Mouse (Mus musculus) urinary bladder, postnatal 10 days (tissue): ENCODE measurements around the gene Tspan9.

Experiments used
- DNase-seq: peaks from one replicate; pipeline ENCODE4 v3.0.0; 2022; ENCODE audit warnings: low spot score

Gene Tspan9

GRCm38 (mm10) chr6:128076104-128077020 lies 67.0 kb downstream of the Tspan9 start:
- no peak for DNase-seq

DNA sequence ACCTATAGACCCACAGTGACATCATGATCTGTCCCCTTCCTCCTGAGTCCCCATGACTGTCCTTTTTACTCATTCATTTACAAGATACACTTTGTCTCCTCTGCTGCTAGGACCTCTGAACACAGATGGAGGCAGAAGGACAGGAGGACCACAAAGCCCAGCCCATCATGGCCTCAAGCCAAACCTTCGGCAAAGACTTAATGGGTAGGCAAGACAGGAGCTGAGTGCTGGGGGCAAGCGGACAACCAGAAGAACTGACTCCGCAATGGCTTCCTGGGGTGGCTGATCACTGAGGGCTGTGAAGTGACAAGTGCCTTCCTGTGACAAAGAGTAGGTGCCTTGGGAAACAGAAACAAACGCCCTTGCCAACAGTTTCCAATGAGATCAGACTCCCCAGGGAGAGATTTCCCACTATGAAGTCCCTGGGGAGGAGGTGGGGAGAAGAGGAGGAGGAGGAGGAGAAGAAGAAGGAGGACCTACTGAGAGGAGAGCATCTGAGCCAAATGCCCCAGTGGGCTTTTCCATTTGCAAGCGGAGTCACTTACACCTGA lies 67.9 kb downstream of the Tspan9 start:
- no peak for DNase-seq

DNA sequence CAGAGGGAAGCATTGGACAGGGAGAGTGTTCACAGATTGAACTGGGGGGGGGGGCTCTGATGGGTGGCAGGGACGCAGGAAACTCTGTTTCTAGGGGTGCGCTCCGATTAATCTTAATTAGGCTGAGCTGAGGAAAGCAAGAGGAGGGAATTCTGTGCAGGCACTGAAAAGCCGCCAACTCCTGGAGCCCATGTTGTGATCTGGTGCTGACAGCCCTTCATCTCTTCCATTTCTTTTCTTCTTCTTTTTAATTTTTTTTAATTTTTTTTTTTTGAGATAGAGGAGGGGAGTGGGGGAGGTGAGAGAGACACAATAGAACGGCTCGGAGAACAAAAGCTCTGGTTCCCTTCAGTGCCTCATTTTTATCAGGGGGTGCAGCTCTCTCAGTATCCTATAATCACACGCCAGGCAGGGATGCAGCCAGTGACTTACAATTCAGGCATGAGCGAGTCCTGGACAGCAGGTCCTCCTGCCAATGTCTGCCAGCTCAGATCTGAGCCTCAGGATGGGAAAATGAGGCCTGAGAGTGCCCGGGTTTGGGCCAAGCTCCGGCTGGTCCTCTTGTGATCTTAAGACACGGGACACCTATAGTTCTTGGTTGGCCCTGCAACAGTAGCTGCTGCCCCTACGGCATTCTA lies 72.4 kb downstream of the Tspan9 start:
- no peak for DNase-seq

DNA sequence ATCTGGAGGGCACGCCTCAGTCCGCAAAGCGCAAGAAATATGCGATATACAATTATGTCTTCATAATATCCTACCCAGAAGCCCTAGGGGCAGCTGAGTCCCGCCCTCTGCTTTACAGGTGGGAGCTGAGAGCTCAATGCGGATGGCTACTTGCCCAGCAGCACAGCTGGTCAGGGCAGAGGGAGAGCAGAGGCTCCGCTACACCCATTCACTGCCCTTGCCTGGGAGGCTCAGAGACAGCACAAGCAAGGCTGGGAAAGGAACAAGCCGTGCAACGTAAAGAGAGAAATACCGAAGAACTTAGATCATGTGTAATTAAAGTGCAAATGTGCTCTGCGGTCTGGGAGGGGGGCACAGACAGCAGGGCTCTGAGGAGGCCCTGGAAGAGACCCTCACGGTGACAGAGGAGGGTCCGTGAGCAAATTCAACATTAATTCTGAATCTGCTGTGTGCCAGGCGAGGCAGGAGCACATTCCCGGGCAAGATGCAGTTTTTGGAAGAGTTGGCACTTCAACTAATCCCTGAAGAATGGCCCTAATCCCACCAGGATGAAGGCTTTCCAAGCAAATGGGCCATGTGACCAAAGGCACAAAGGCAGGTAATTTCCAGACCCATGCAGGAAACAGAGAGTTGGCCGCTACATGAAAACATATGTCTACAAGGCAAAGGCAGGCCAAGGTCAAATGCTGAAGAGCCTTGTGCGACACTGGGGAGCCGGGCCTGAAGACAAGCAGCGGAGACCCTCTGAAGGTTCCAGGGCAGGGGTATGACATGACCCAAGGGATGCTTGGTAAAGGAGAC lies 73.1 kb downstream of the Tspan9 start:
- no peak for DNase-seq

- DNase-seq, result no peak
Measured at GRCm38 (mm10) chr6:128068144-128068543, 75.2 kb downstream of the Tspan9 start.

DNA sequence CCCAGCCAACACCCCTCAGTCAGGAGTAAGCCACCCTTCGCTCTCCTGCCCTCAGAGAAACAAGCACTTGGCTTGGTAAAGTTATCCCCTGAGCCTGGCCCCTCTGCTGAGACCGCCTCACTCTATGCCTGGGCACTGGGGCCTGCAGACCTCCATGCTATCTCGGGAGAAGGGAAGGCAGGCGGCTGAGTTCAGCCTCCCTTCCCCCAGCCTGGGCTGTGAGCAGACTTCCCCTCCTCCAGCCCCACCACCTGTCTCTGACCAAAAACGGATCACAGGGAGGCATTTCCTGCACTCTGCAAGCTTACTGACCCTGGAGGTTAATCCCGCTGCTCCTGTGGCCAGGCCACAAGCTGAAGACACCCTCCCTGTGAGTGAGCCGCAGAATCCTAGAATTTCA lies 77.4 kb downstream of the Tspan9 start:
- DNase-seq, result no peak

GRCm38 (mm10) chr6:128063501-128063900 lies 79.9 kb downstream of the Tspan9 start:
- DNase-seq, result no peak

- DNase-seq, result no peak
Measured at GRCm38 (mm10) chr6:128062784-128063183, 80.6 kb downstream of the Tspan9 start.

GRCm38 (mm10) chr6:128062216-128062615 lies 81.2 kb downstream of the Tspan9 start:
- no peak for DNase-seq

GRCm38 (mm10) chr6:128061342-128061741 lies 82.1 kb downstream of the Tspan9 start:
- no peak for DNase-seq

GRCm38 (mm10) chr6:128058570-128058969 lies 84.8 kb downstream of the Tspan9 start:
- no peak for DNase-seq

DNA sequence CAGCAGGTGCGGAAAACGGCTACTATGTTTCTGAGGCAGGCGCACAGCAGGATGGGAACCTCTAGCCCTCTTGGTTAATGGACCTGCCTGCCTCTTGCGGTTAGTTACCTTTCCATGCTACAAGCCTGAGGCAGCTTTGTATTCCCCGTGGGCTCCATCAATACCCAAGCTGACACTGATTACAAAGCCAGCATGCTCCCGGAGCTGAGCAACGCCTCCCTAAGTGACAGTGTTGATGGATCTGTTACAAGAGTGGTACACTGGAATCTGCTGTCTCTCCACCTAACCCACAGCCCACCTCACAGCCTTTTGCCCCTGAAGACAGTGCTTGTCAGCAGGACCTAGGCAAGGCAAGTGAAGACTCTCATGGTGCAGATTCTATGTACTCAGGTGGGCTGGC lies 85.2 kb downstream of the Tspan9 start:
- no peak for DNase-seq

GRCm38 (mm10) chr6:128053000-128053732 lies 90.2 kb downstream of the Tspan9 start:
- no peak for DNase-seq

GRCm38 (mm10) chr6:128047671-128048070 lies 95.7 kb downstream of the Tspan9 start:
- DNase-seq, result no peak

DNA sequence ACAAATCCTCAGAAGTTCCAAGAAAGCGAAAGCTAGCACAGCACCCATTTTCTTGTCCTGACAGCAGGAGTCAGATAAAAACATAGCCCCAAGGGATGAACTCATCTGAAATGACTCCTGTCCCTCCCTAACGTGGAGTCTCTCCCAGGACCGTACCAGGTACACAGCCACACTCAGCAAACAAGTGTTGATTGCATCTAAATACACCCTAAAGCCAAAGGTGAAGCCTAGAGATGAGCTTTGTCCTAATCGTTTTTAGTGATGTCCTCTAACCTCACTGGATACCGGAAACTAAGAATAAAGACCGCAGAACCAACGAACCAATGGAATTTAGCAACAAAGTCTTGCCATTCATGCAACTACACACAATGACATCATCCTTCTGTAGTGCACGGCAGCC lies 96.2 kb downstream of the Tspan9 start:
- no peak for DNase-seq

DNA sequence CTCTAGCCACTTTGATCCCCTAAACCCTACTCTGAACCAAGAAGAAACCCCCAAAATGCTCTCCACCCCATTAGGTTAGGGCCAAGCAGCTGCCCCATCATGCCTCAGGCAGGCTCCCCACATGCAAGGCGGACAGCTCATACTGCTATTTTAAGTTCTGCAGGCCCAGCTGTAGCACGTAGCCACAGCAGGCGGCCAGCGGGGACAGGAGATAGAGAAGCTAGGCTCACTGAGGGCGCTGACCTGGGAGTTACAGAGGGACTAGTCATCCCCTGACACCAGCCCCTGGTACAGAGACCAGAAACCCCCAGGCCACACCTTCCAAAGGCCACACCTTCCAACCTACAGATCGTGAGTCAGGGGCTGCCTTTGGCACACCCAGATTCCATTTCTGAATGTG lies 96.6 kb downstream of the Tspan9 start:
- no peak for DNase-seq

DNA sequence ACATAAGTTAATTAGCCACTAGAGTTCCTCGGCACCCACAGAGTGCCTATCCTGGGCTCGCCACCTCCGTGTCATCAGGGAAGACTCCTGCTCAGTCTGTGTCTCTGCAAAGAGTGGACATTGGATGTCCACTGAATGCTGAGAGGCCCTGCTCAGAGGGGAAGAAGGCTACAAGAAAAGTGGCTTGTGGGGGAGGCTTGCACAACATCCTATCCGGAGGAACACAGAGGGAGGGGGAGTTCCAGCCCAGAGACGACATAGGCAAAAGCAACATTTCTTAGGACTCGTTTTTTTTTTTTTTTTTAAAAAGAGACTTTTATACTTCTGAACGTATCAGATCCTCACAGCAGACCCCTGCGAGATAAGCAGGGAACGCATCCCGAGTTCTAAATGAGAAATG lies 98.7 kb downstream of the Tspan9 start:
- DNase-seq, result no peak

DNA sequence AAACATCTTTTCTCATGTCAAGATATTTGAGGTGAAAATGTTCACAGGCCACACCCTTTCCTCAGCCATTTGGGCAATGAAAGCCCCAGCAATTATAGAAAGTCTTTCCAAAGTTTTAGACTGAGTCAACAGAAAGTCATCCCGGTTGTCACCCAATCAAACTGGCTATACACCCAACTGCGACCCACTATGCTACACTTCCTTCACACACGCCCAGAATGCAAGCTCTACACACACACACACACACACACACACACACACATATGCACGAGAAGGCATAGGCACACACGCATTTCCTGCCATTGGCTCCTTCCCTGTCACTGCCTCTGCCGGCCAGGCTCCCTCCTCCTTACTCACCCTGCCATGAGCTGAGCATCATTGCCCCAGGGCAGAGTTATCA lies 99.9 kb downstream of the Tspan9 start:
- no peak for DNase-seq

DNA sequence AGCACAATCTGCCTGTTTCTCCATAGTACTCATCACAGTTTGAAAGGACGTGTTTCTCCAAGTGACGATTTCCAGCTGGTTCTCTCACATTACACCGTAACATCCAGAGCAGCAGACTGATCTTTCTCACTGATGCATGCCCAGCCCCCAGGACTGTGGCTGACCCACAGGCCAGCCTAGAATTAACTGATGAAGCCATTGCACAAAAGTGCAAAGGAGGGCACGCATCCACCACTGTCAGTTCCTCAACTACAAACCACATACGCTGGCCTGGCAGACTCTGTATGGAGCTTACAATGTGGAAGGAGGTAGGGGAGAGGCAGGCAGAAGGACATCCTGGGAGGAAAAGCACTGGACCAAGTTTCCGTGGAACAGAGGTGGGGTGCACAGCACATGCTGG lies 101.6 kb downstream of the Tspan9 start:
- no peak for DNase-seq

DNA sequence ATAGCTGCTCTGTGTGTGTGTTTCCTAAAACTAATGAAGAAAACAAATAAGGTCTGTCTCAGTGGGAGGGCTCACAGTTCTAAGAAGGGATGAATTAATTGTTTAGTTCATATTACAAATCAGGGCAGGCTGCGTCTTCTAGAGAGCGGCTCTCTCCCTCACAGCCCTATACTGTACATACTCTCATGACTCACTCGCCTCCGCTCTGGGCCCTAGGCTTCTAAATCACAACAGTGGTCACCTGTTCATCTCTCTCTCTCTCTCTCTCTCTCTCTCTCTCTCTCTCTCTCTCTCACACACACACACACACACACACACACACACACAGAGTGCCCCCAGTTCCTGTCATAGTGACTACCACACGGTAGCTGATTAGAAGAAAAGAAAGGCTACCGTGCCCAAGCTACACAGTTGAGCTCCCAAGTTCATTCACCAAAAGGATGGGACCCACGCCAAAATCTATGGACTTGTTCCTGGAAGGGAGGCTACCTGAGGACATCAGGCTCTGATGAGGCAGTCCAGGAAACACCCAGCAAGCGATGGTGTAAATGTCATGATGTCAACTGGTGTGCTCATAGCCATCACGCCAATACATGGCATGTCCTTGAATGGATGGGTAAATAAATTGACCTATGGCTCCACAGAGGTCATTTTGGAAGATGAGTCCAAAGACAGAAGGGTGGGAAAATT lies 104.2 kb downstream of the Tspan9 start:
- DNase-seq, result no peak

- no peak for DNase-seq
Measured at GRCm38 (mm10) chr6:128038568-128038967, 104.8 kb downstream of the Tspan9 start.
